Mouse (Mus musculus) liver, embryonic 11.5 days (tissue): ENCODE measurements around the gene H2al1i. TPM values are rescaled to one million over a fixed set of nuclear protein-coding genes. Genes with fewer than 3 reads are reported as not detected.
"Not testable (repeated sequence)": the region's sequence is repeated elsewhere in the genome, so short reads cannot be mapped to it uniquely, and the experiment has no call there.

Experiments
- ATAC-seq: fragments of 200-750 bp; cut with Nextera tagmentation; replicated peaks from 2 replicates; pipeline ENCODE4 v1.8.0; 2017; ENCODE audit warnings: moderate number of reproducible peaks, mild to moderate bottlenecking, moderate TSS enrichment, moderate library complexity; ENCODE audit not compliant: low FRiP score
- DNase-seq: peaks from one replicate; pipeline ENCODE4 v3.0.0-alpha.2; 2017; ENCODE audit warnings: low spot score
- H3K27ac ChIP-seq: fragments of 300-500 bp; sonication (generic); 2 replicates; pipeline ENCODE4 v1.5.1; 2014; ENCODE audit warnings: mild to moderate bottlenecking, low read depth, low read length, control low read depth
- H3K27me3 ChIP-seq: fragments of 300-500 bp; sonication (generic); replicated peaks from 2 replicates; pipeline ENCODE4 v1.6.1; 2014; ENCODE audit warnings: low read length, mixed read lengths; ENCODE audit not compliant: control insufficient read depth, insufficient read depth
- H3K36me3 ChIP-seq: fragments of 300-500 bp; sonication (generic); 2 replicates; pipeline ENCODE4 v1.6.1; 2014; ENCODE audit warnings: mild to moderate bottlenecking, low read length, moderate library complexity, mixed read lengths; ENCODE audit not compliant: control insufficient read depth, insufficient read depth
- H3K4me1 ChIP-seq: fragments of 300-500 bp; sonication (generic); replicated peaks from 2 replicates; pipeline ENCODE4 v1.6.1; 2014; ENCODE audit warnings: low read length, mixed read lengths; ENCODE audit not compliant: control insufficient read depth, insufficient read depth
- H3K4me2 ChIP-seq: fragments of 300-500 bp; sonication (generic); 2 replicates; pipeline ENCODE4 v1.6.1; 2014; ENCODE audit warnings: mild to moderate bottlenecking, control low read depth, moderate library complexity
- H3K4me3 ChIP-seq: fragments of 300-500 bp; sonication (generic); 2 replicates; pipeline ENCODE4 v1.5.1; 2014; ENCODE audit warnings: low read depth, low read length, control low read depth
- H3K9ac ChIP-seq: fragments of 300-500 bp; sonication (generic); 2 replicates; pipeline ENCODE4 v1.6.1; 2014; ENCODE audit warnings: low read depth, low read length, control low read depth
- H3K9me3 ChIP-seq: fragments of 300-500 bp; sonication (generic); 2 replicates; pipeline ENCODE4 v1.6.1; 2016; ENCODE audit warnings: low read length, inconsistent platforms, mixed read lengths; ENCODE audit not compliant: control insufficient read depth
- WGBS: fragments of 180-500 bp; shearing (Covaris S2); extraction: QIAGEN DNeasy Blood & Tissue Kit; methylation state at CpG from one replicate; pipeline ENCODE4 v1.1.7; 2014; 5-methylcytosine and 5-hydroxymethylcytosine counted together
- polyA plus RNA-seq: library from polyadenylated mRNA; unstranded; fragments of >200 nt; fragmentation: Nextera tagmentation; extraction: Ambion mirVana; gene quantifications from 2 replicates; pipeline ENCODE4 v1.2.1, GENCODE M21; 2014

H2al1i gene
- polyA plus RNA-seq, 1 experiment from 2014 or later: not detected

- not testable (repeated sequence) for ATAC-seq, H3K4me3 ChIP-seq, H3K36me3 ChIP-seq, H3K9me3 ChIP-seq, H3K4me2 ChIP-seq, H3K4me1 ChIP-seq, H3K27ac ChIP-seq, H3K9ac ChIP-seq, DNase-seq, H3K27me3 ChIP-seq
- WGBS: no CpG with 5 or more reads among the region's 3 CpGs
Measured at GRCm38 (mm10) chrX:11311634-11312033, 12.8 kb upstream of the H2al1i start, which contains the start of gene H2al1e. H2al1e (plus strand) TSS chrX:11311934.

GRCm38 (mm10) chrX:11314858-11315257 lies 9.6 kb upstream of the H2al1i start, which contains the start of gene H2al1f:
H2al1f (plus strand) TSS chrX:11315158.
- not testable (repeated sequence) for H3K4me2 ChIP-seq, H3K4me1 ChIP-seq, H3K4me3 ChIP-seq, H3K9ac ChIP-seq, DNase-seq, ATAC-seq, H3K9me3 ChIP-seq, H3K27ac ChIP-seq, H3K27me3 ChIP-seq, H3K36me3 ChIP-seq
- no CpG with 5 or more reads among the region's 6 CpGs for whole genome bisulfite sequencing

GRCm38 (mm10) chrX:11317956-11318355 lies 6.5 kb upstream of the H2al1i start, which contains the start of gene H2al1g:
H2al1g (plus strand) TSS chrX:11318256.
- not testable (repeated sequence) for H3K9me3 ChIP-seq, H3K9ac ChIP-seq, H3K4me1 ChIP-seq, DNase-seq, H3K27me3 ChIP-seq, ATAC-seq, H3K36me3 ChIP-seq, H3K4me3 ChIP-seq, H3K27ac ChIP-seq, H3K4me2 ChIP-seq
- WGBS: no CpG with 5 or more reads among the region's 3 CpGs

GRCm38 (mm10) chrX:11321192-11321591 lies 3.3 kb upstream of the H2al1i start, which contains the start of gene H2al1h:
H2al1h (plus strand) TSS chrX:11321492.
- not testable (repeated sequence) for DNase-seq, H3K27me3 ChIP-seq, H3K4me1 ChIP-seq, H3K4me2 ChIP-seq, H3K4me3 ChIP-seq, H3K9me3 ChIP-seq, H3K27ac ChIP-seq, H3K9ac ChIP-seq, ATAC-seq, H3K36me3 ChIP-seq
- WGBS: no CpG with 5 or more reads among the region's 6 CpGs

GRCm38 (mm10) chrX:11327522-11327921 lies 3.1 kb downstream of the H2al1i start, which contains the start of gene H2al1j:
H2al1j (plus strand) TSS chrX:11327822.
- 78% methylated on average over 2 of the region's 2 CpGs for WGBS
- DNase-seq, H3K27ac ChIP-seq, H3K4me3 ChIP-seq, H3K27me3 ChIP-seq, H3K4me2 ChIP-seq, H3K9me3 ChIP-seq, H3K4me1 ChIP-seq, H3K9ac ChIP-seq, ATAC-seq, H3K36me3 ChIP-seq: not testable (repeated sequence)

GRCm38 (mm10) chrX:11345762-11346161 lies 21.3 kb downstream of the H2al1i start:
- no peak for ATAC-seq
- Histone ChIP-seq H3K27me3 (peaks cover 8% of the 10 kb centered on the region; the same call in 1 of the 2 replicates), H3K9ac (no peak overlapping the region), H3K4me1 (no peaks in the 10 kb centered on the region), H3K27ac (no peak overlapping the region), H3K9me3 (no peaks in the 10 kb centered on the region), H3K36me3 (no peaks in the 10 kb centered on the region), H3K4me2 (no peak overlapping the region), H3K4me3 (no peak overlapping the region)
- DNase-seq: no peak
- 73% methylated on average over 9 of the region's 9 CpGs for WGBS

GRCm38 (mm10) chrX:11346756-11347155 lies 22.3 kb downstream of the H2al1i start:
- no peak overlapping the region for H3K4me3 ChIP-seq

GRCm38 (mm10) chrX:11360823-11361222 lies 36.4 kb downstream of the H2al1i start:
- H3K27ac ChIP-seq: no peak overlapping the region
- WGBS: 76% methylated on average over 6 of the region's 6 CpGs
- DNase-seq (no peak), ATAC-seq (no peak)
- H3K4me2 ChIP-seq: no peak overlapping the region
- H3K4me3 ChIP-seq: no peak overlapping the region
- H3K9ac ChIP-seq: no peak overlapping the region
- H3K27me3 ChIP-seq: peaks cover 7% of the 10 kb centered on the region; the same call in 1 of the 2 replicates
- no peaks in the 10 kb centered on the region for H3K36me3 ChIP-seq
- H3K9me3 ChIP-seq: no peaks in the 10 kb centered on the region
- no peaks in the 10 kb centered on the region for H3K4me1 ChIP-seq

More at GRCm38 (mm10) chrX:11346756-11347155, 22.3 kb downstream of the H2al1i start:
- 88% methylated on average over 3 of the region's 3 CpGs for WGBS
- peaks cover 8% of the 10 kb centered on the region; the same call in 1 of the 2 replicates for H3K27me3 ChIP-seq
- no peaks in the 10 kb centered on the region for H3K36me3 ChIP-seq
- DNase-seq (no peak), ATAC-seq (no peak)
- H3K9ac ChIP-seq: no peak overlapping the region
- no peaks in the 10 kb centered on the region for H3K4me1 ChIP-seq
- H3K4me2 ChIP-seq: no peak overlapping the region
- H3K9me3 ChIP-seq: no peaks in the 10 kb centered on the region
- H3K27ac ChIP-seq: no peak overlapping the region

GRCm38 (mm10) chrX:11361261-11361660 lies 36.8 kb downstream of the H2al1i start:
- Histone ChIP-seq H3K27ac (no peak overlapping the region), H3K4me3 (no peak overlapping the region), H3K4me1 (no peaks in the 10 kb centered on the region), H3K27me3 (peaks cover 6% of the 10 kb centered on the region; the same call in 1 of the 2 replicates), H3K4me2 (no peak overlapping the region), H3K36me3 (no peaks in the 10 kb centered on the region), H3K9ac (no peak overlapping the region), H3K9me3 (no peaks in the 10 kb centered on the region)
- ATAC-seq (no peak), DNase-seq (no peak)
- WGBS: 67% methylated on average over 2 of the region's 2 CpGs
